Mouse (Mus musculus) hindbrain, embryonic 10.5 days (tissue): Measurements from ENCODE around the gene Btrc. TPM values are rescaled to one million over a fixed set of nuclear protein-coding genes. Genes with fewer than 3 reads are reported as not detected.

Experiments
- DNase-seq: peaks from one replicate; pipeline ENCODE4 v3.0.0-alpha.2; 2017; ENCODE audit warnings: low spot score
- H3K27ac ChIP-seq: fragments of 300-500 bp; sonication (generic); 2 replicates; pipeline ENCODE4 v1.5.1; 2016; ENCODE audit warnings: mild to moderate bottlenecking, moderate library complexity
- H3K27me3 ChIP-seq: fragments of 300-500 bp; sonication (generic); 2 replicates; pipeline ENCODE4 v1.6.1; 2016; ENCODE audit warnings: mild to moderate bottlenecking; ENCODE audit not compliant: poor library complexity, insufficient read depth, severe bottlenecking
- H3K36me3 ChIP-seq: fragments of 300-500 bp; sonication (generic); 2 replicates; pipeline ENCODE4 v1.6.1; 2016; ENCODE audit warnings: mild to moderate bottlenecking, moderate library complexity
- H3K4me1 ChIP-seq: fragments of 300-500 bp; sonication (generic); replicated peaks from 2 replicates; pipeline ENCODE4 v1.6.1; 2016; ENCODE audit warnings: mild to moderate bottlenecking
- H3K4me3 ChIP-seq: fragments of 300-500 bp; sonication (generic); 2 replicates; pipeline ENCODE4 v1.5.1; 2016; ENCODE audit warnings: mild to moderate bottlenecking, moderate library complexity
- H3K9me3 ChIP-seq: fragments of 300-500 bp; sonication (generic); 2 replicates; pipeline ENCODE4 v1.6.1; 2016; ENCODE audit warnings: mild to moderate bottlenecking, moderate library complexity
- WGBS: fragments of 180-500 bp; shearing (Covaris S2); methylation state at CpG from one replicate; pipeline ENCODE4 v1.1.7; 2016; 5-methylcytosine and 5-hydroxymethylcytosine counted together
- polyA plus RNA-seq: library from polyadenylated mRNA; unstranded; fragments of >200 nt; fragmentation: Nextera tagmentation; extraction: Ambion mirVana; gene quantifications from 2 replicates; pipeline ENCODE4 v1.2.1, GENCODE M21; 2016

Gene Btrc
- polyA plus RNA-seq, 1 experiment from 2014 or later: 48.1 TPM

GRCm38 (mm10) chr19:45575632-45576001, 212.1 kb downstream of the Btrc start:
- no peaks in the 10 kb centered on the region for H3K9me3 ChIP-seq
- H3K27me3 ChIP-seq: peaks cover 97% of the 10 kb centered on the region
- WGBS: 7% methylated on average over 8 of the region's 8 CpGs
- peaks cover 71% of the 10 kb centered on the region for H3K36me3 ChIP-seq
- peak overlapping the region; percentile 6; the same call in 1 of the 2 replicates for H3K27ac ChIP-seq
- H3K4me3 ChIP-seq: no peak overlapping the region
- H3K4me1 ChIP-seq: peaks cover 56% of the 10 kb centered on the region
- DNase-seq: peak; percentile 24

DNA sequence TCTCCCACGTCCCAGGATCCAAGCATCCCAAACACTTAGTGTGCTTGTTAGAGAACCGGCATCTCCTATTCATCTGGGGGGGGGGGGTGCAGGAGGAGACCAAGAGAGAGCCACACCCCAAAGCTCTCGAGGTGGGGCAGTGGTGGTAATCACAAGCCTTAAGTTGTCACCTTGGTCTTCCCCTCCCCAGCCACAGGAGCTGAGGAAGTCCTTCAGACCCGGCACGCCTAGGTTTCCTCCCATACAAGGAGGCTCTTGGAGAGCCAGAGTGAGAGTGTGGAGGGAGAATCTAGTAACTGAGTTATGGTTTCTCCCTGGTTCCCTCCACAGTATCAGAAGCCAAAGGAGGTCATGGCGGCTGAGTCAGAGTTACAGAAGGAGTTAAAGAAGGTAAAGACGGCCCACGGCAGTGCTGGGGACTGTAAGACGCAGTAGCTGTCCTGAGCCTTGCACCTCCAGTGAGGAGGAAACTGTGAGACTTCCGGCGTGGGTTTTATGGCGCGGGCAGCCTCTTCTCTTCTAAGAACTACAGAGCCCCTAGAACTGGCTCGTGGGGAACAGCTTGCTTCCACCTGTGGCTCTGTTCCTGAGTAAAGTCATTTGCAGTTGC, 213.7 kb downstream of the Btrc start:
- Histone ChIP-seq H3K9me3 (peaks cover 3% of the 10 kb centered on the region; the same call in 1 of the 2 replicates), H3K36me3 (peaks cover 71% of the 10 kb centered on the region), H3K4me1 (peaks cover 69% of the 10 kb centered on the region), H3K27ac (no peak overlapping the region), H3K27me3 (peaks cover 96% of the 10 kb centered on the region), H3K4me3 (no peak overlapping the region)
- WGBS: 83% methylated on average over 14 of the region's 14 CpGs
- no peak for DNase-seq

DNA sequence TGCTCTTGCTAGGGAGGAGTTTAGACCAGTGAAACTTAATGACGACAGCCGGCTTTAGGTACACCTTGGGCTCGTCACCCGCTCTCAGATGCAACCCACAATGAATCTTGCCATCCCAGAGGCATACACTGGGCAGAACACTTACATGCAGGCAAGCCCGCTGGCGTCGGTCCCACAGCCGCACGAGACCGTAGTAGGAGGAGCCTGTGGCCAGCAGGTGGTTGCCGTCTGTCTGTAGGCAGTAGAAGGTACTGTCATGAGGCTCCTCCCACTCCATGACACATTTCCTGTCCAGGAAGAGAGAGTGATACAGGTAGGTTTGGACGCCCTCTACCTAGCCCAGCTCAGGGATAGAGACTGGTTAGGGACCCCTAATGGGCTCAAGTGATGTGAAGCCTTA, 215.4 kb downstream of the Btrc start:
- peaks cover 3% of the 10 kb centered on the region; the same call in 1 of the 2 replicates for H3K9me3 ChIP-seq
- WGBS: 90% methylated on average over 12 of the region's 12 CpGs
- H3K4me3 ChIP-seq: no peak overlapping the region
- no peak for DNase-seq
- peaks cover 97% of the 10 kb centered on the region for H3K27me3 ChIP-seq
- peaks cover 60% of the 10 kb centered on the region for H3K36me3 ChIP-seq
- peaks cover 80% of the 10 kb centered on the region for H3K4me1 ChIP-seq
- no peak overlapping the region for H3K27ac ChIP-seq

GRCm38 (mm10) chr19:45579416-45579815, 215.9 kb downstream of the Btrc start:
- H3K4me1 ChIP-seq: peaks cover 76% of the 10 kb centered on the region
- WGBS: 86% methylated on average over 7 of the region's 7 CpGs
- no peak for DNase-seq
- H3K4me3 ChIP-seq: no peak overlapping the region
- H3K27me3 ChIP-seq: peaks cover 97% of the 10 kb centered on the region
- peaks cover 3% of the 10 kb centered on the region; the same call in 1 of the 2 replicates for H3K9me3 ChIP-seq
- no peak overlapping the region for H3K27ac ChIP-seq
- peaks cover 59% of the 10 kb centered on the region for H3K36me3 ChIP-seq

Other genes starting within 250 kb of the Btrc start
- gene Tlx1, start 213.1 kb upstream of the Btrc start, polyA plus RNA-seq: 1.5 and 7.4 TPM in 2 replicates
- 1.4 and 8.9 TPM in 2 replicates for gene Lbx1, start 127.9 kb upstream of the Btrc start, polyA plus RNA-seq
- 21.5 and 21.6 TPM in 2 replicates for gene Poll, start 196.8 kb downstream of the Btrc start, polyA plus RNA-seq
- gene Gm17018, start 196.9 kb downstream of the Btrc start, polyA plus RNA-seq: 48.8 and 62.1 TPM in 2 replicates